Mouse (Mus musculus): ENCODE data around the gene Mrps34. TPM values are rescaled to one million over a fixed set of nuclear protein-coding genes. Genes with fewer than 3 reads are reported as not detected.

Gene Mrps34
- total and polyA plus RNA-seq, 3 experiments = 56.5 to 80.5 (median 57.2) TPM

DNA sequence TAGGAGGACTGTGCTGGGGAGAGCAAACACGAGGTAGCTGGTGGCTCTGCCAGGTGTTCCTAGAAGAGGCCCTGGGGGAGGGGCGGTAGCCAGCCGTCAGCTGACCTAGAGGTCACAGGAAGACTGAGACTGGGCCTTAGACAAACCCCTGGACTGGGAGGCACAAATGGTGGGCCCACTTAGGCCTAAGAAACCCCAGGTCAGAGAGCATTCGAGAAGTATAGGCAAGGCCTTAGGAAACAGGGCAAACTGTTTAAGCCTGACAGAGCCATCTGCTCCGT is 16.9 kb upstream of the Mrps34 start:
- DNase-seq (ENCODE audit: extremely low read depth) = peak; percentile 73
- H3K9ac ChIP-seq (ENCODE audit: insufficient read depth, low read depth) = peak overlapping the region; percentile 62

DNA sequence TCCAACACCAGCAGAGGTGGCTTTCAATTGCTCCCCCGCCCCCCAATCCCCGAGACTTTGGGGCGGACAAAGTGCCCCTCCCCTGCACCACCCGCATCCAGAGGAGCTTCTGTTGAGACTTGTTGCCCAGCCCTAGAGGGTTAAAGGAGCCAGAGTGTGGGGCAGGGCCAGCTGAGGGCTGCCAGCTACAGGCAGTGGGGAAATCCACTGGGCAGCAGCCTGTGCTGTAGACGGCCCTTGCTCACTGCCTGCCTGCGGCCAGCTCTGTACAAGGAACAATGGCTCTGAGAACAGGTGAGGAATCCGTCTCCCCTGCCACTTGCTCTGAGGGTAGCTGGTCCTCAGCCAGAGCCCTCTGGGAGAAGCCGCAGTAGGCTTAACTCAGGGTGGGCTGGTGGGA is 16.4 kb upstream of the Mrps34 start:
- H3K4me2 ChIP-seq (ENCODE audit: insufficient read depth, low read depth, poor library complexity, severe bottlenecking) = peak overlapping the region; percentile 55
- dilution Hi-C loops (cut with MboI; ENCODE audit: extremely low pct_ligation_motif_present, extremely low pct_unique_long_range_greater_than_20kb, low sequenced_read_pairs) (no loop called here), in situ Hi-C loops (cut with MboI; ENCODE audit: low pct_ligation_motif_present, low pct_unique_long_range_greater_than_20kb, low sequenced_read_pairs) (no loop called here)
- TF ChIP-seq MAZ (IDR thresholded peaks at IDR 0.05; ENCODE audit: low read depth, low read length) (no peak), TBP (conservative IDR thresholded peaks at IDR 0.05; ENCODE audit: low read depth, low read length) (no peak), ETS1 (conservative IDR thresholded peaks at IDR 0.05; ENCODE audit: low read depth, low read length) (no peak), TCF12 (IDR thresholded peaks at IDR 0.05; ENCODE audit: low read depth, low read length) (no peak), CHD2 (IDR thresholded peaks at IDR 0.05; ENCODE audit: low read length) (no peak), KAT2A (IDR thresholded peaks at IDR 0.05; ENCODE audit: insufficient replicate concordance, low read length) (no peak), HCFC1 (IDR thresholded peaks at IDR 0.05; ENCODE audit: low read depth, low read length) (no peak), ZKSCAN1 (IDR thresholded peaks at IDR 0.05; ENCODE audit: borderline replicate concordance, low read depth, low read length) (no peak), USF1 (IDR thresholded peaks at IDR 0.05; ENCODE audit: low read depth, low read length) (no peak), ZC3H11A (IDR thresholded peaks at IDR 0.05; ENCODE audit: low read depth, low read length) (no peak), POLR2AphosphoS2 (IDR thresholded peaks at IDR 0.05; ENCODE audit: low read depth, low read length) (no peak)
- H3K4me3 ChIP-seq (replicated peaks in 1 of 3; ENCODE audit: low read depth in 2 of 3, low read length in 2 of 3, poor library complexity in 1 of 3) = peak overlapping the region; percentile 49 to 66 (median 62)
- no peaks in the 10 kb centered on the region for H3K9me3 ChIP-seq (replicated peaks; ENCODE audit: low read length)
- DNase-seq (ENCODE audit: extremely low read depth) = no peak
- H3K27ac ChIP-seq (ENCODE audit: insufficient read depth, low read depth) = no peak overlapping the region
- no peaks in the 10 kb centered on the region for H3K27me3 ChIP-seq (replicated peaks)
- H3K79me2 ChIP-seq (replicated peaks; ENCODE audit: control insufficient read depth, extremely low read depth, insufficient read depth, poor library complexity, severe bottlenecking) = no peaks in the 10 kb centered on the region
- H3K9ac ChIP-seq (ENCODE audit: insufficient read depth, low read depth) = peak overlapping the region; percentile 62
- peaks cover 16 to 57% of the 10 kb centered on the region in 2 experiments for H3K4me1 ChIP-seq (ENCODE audit: control insufficient read depth in 1 of 2, insufficient read depth in 2 of 2)
- peaks cover 21 to 51% of the 10 kb centered on the region in 2 experiments for H3K36me3 ChIP-seq (replicated peaks in 1 of 2; ENCODE audit: control insufficient read depth in 1 of 2, insufficient read depth in 1 of 2, low read length in 1 of 2)

More for the DNA sequence above, 16.9 kb upstream of the Mrps34 start:
- Histone ChIP-seq H3K9me3 (replicated peaks; ENCODE audit: low read length) (no peaks in the 10 kb centered on the region), H3K4me3 (replicated peaks in 1 of 3; ENCODE audit: low read depth in 2 of 3, low read length in 2 of 3, poor library complexity in 1 of 3) (peak overlapping the region; percentile 49 to 66 (median 62)), H3K4me2 (ENCODE audit: insufficient read depth, low read depth, poor library complexity, severe bottlenecking) (peak overlapping the region; percentile 55), H3K27ac (ENCODE audit: insufficient read depth, low read depth) (peak overlapping the region; percentile 37), H3K4me1 (ENCODE audit: control insufficient read depth in 1 of 2, insufficient read depth in 2 of 2) (peaks cover 16 to 57% of the 10 kb centered on the region in 2 experiments), H3K79me2 (replicated peaks; ENCODE audit: control insufficient read depth, extremely low read depth, insufficient read depth, poor library complexity, severe bottlenecking) (no peaks in the 10 kb centered on the region), H3K27me3 (replicated peaks) (no peaks in the 10 kb centered on the region), H3K36me3 (replicated peaks in 1 of 2; ENCODE audit: control insufficient read depth in 1 of 2, insufficient read depth in 1 of 2, low read length in 1 of 2) (peaks cover 17 to 46% of the 10 kb centered on the region in 2 experiments)
- peak; percentile 88 for TF ChIP-seq MAX (IDR thresholded peaks at IDR 0.05; ENCODE audit: low read length)
- TF ChIP-seq IRF4 (IDR thresholded peaks at IDR 0.05; ENCODE audit: low read depth, low read length) = 0 out of 2 replicates have a peak, but pooled peaks have one; percentile 28
- TF ChIP-seq PAX5 (IDR thresholded peaks at IDR 0.05; ENCODE audit: low read length) = no peak
- TF ChIP-seq HCFC1 (IDR thresholded peaks at IDR 0.05; ENCODE audit: low read depth, low read length) = peak; percentile 52
- TF ChIP-seq ELF1 (IDR thresholded peaks at IDR 0.05; ENCODE audit: low read depth, low read length) = peak; percentile 33; the same call in 1 of the 2 replicates
- TF ChIP-seq RCOR1 (conservative IDR thresholded peaks at IDR 0.05; ENCODE audit: low read depth, low read length) = no peak
- TF ChIP-seq GABPA (IDR thresholded peaks at IDR 0.05; ENCODE audit: insufficient replicate concordance, low read depth, low read length) = no peak
- TF ChIP-seq ZMIZ1 (IDR thresholded peaks at IDR 0.05; ENCODE audit: low read depth, low read length) = no peak
- no peak for TF ChIP-seq JUND (conservative IDR thresholded peaks at IDR 0.05; ENCODE audit: low read depth, low read length)
- peak; percentile 56 for TF ChIP-seq USF2 (conservative IDR thresholded peaks at IDR 0.05; ENCODE audit: low read depth, low read length)
- no peak for TF ChIP-seq NELFE (IDR thresholded peaks at IDR 0.05; ENCODE audit: low read depth, low read length)
- TF ChIP-seq ZKSCAN1 (IDR thresholded peaks at IDR 0.05; ENCODE audit: borderline replicate concordance, low read depth, low read length) = no peak
- peak; percentile 43; the same call in 1 of the 2 replicates for TF ChIP-seq POLR2A (IDR thresholded peaks at IDR 0.05; ENCODE audit: low read depth, low read length)
- TF ChIP-seq KAT2A (IDR thresholded peaks at IDR 0.05; ENCODE audit: insufficient replicate concordance, low read length) = 0 out of 2 replicates have a peak, but pooled peaks have one; percentile 49
- no peak for TF ChIP-seq POLR2AphosphoS2 (IDR thresholded peaks at IDR 0.05; ENCODE audit: low read depth, low read length)
- peak; percentile 88 for TF ChIP-seq CHD2 (IDR thresholded peaks at IDR 0.05; ENCODE audit: low read length)
- TF ChIP-seq MYC (IDR thresholded peaks at IDR 0.05; ENCODE audit: low read depth, low read length) = peak; percentile 83
- TF ChIP-seq BHLHE40 (IDR thresholded peaks at IDR 0.05; ENCODE audit: low read depth, low read length) = peak; percentile 51; the same call in 1 of the 2 replicates
- no peak for TF ChIP-seq MAFK (IDR thresholded peaks at IDR 0.05; ENCODE audit: insufficient replicate concordance, low read length)
- TF ChIP-seq CTCF (conservative IDR thresholded peaks at IDR 0.05 in 1 of 2, IDR thresholded peaks at IDR 0.05 in 1 of 2; ENCODE audit: low read depth in 2 of 2, low read length in 2 of 2) = no peak
- 0 out of 2 replicates have a peak, but pooled peaks have one; percentile 39 for TF ChIP-seq MEF2A (IDR thresholded peaks at IDR 0.05; ENCODE audit: borderline replicate concordance, low read depth, low read length)
- no peak for TF ChIP-seq ZNF384 (IDR thresholded peaks at IDR 0.05; ENCODE audit: low read depth, low read length)
- peak; percentile 54; the same call in 1 of the 2 replicates for TF ChIP-seq EP300 (IDR thresholded peaks at IDR 0.05; ENCODE audit: low read length)
- peak; percentile 79 for TF ChIP-seq MXI1 (IDR thresholded peaks at IDR 0.05; ENCODE audit: low read depth, low read length)
- no peak for TF ChIP-seq SMC3 (IDR thresholded peaks at IDR 0.05; ENCODE audit: low read depth, low read length)
- no peak for TF ChIP-seq E2F4 (IDR thresholded peaks at IDR 0.05; ENCODE audit: insufficient replicate concordance, low read depth, low read length)
- TF ChIP-seq UBTF (IDR thresholded peaks at IDR 0.05; ENCODE audit: low read depth, low read length) = no peak
- peak; percentile 70; the same call in 1 of the 2 replicates for TF ChIP-seq TCF12 (IDR thresholded peaks at IDR 0.05; ENCODE audit: low read depth, low read length)
- peak; percentile 78 for TF ChIP-seq USF1 (IDR thresholded peaks at IDR 0.05; ENCODE audit: low read depth, low read length)
- peak; percentile 84 for TF ChIP-seq SIN3A (IDR thresholded peaks at IDR 0.05; ENCODE audit: low read length)
- no peak for TF ChIP-seq JUN (IDR thresholded peaks at IDR 0.05; ENCODE audit: insufficient read depth, low read depth, low read length)
- TF ChIP-seq ZC3H11A (IDR thresholded peaks at IDR 0.05; ENCODE audit: low read depth, low read length) = no peak
- peak; percentile 40; the same call in 1 of the 2 replicates for TF ChIP-seq ETS1 (conservative IDR thresholded peaks at IDR 0.05; ENCODE audit: low read depth, low read length)
- TF ChIP-seq MAZ (IDR thresholded peaks at IDR 0.05; ENCODE audit: low read depth, low read length) = 0 out of 2 replicates have a peak, but pooled peaks have one; percentile 24
- 0 out of 2 replicates have a peak, but pooled peaks have one; percentile 25 for TF ChIP-seq TBP (conservative IDR thresholded peaks at IDR 0.05; ENCODE audit: low read depth, low read length)
- TF ChIP-seq CHD1 (IDR thresholded peaks at IDR 0.05; ENCODE audit: low read depth, low read length) = no peak
- TF ChIP-seq NRF1 (IDR thresholded peaks at IDR 0.05; ENCODE audit: low read depth, low read length) = no peak
- no peak for TF ChIP-seq RAD21 (IDR thresholded peaks at IDR 0.05; ENCODE audit: low read depth, low read length)
- in situ Hi-C loops (cut with MboI; ENCODE audit: low pct_ligation_motif_present, low pct_unique_long_range_greater_than_20kb, low sequenced_read_pairs) = no loop called here
- dilution Hi-C loops (cut with MboI; ENCODE audit: extremely low pct_ligation_motif_present, extremely low pct_unique_long_range_greater_than_20kb, low sequenced_read_pairs) = no loop called here
